Mouse (Mus musculus) neural tube, embryonic 14.5 days (tissue): ENCODE data around the gene Apbb2. TPM values are rescaled to one million over a fixed set of nuclear protein-coding genes. Genes with fewer than 3 reads are reported as not detected.

Source experiments
- ATAC-seq: fragments of 200-750 bp; cut with Nextera tagmentation; 2 replicates; pipeline ENCODE4 v1.8.0; 2017; ENCODE audit warnings: low read depth, mild to moderate bottlenecking, moderate TSS enrichment, moderate library complexity
- H3K27ac ChIP-seq: fragments of 300-500 bp; sonication (generic); 2 replicates; pipeline ENCODE4 v1.5.1; 2014; ENCODE audit warnings: low read depth, mild to moderate bottlenecking, control low read depth, low read length, moderate library complexity, mixed read lengths
- H3K27me3 ChIP-seq: fragments of 300-500 bp; sonication (generic); 2 replicates; pipeline ENCODE4 v1.6.1; 2014; ENCODE audit warnings: low read length; ENCODE audit not compliant: control insufficient read depth, insufficient read depth
- H3K36me3 ChIP-seq: fragments of 300-500 bp; sonication (generic); 2 replicates; pipeline ENCODE4 v1.6.1; 2014; ENCODE audit warnings: low read length, mixed read lengths; ENCODE audit not compliant: control insufficient read depth, insufficient read depth
- H3K4me1 ChIP-seq: fragments of 300-500 bp; sonication (generic); 2 replicates; pipeline ENCODE4 v1.6.1; 2014; ENCODE audit warnings: low read length; ENCODE audit not compliant: control insufficient read depth, insufficient read depth
- H3K4me2 ChIP-seq: fragments of 300-500 bp; sonication (generic); 2 replicates; pipeline ENCODE4 v1.6.1; 2014; ENCODE audit warnings: mild to moderate bottlenecking, low read depth, low read length, control low read depth
- H3K4me3 ChIP-seq: fragments of 300-500 bp; sonication (generic); 2 replicates; pipeline ENCODE4 v1.5.1; 2014; ENCODE audit warnings: low read depth, low read length, control low read depth, mixed read lengths
- H3K9ac ChIP-seq: fragments of 300-500 bp; sonication (generic); replicated peaks from 2 replicates; pipeline ENCODE4 v1.6.1; 2014; ENCODE audit warnings: low read depth, mild to moderate bottlenecking, control low read depth, low read length, mixed read lengths
- H3K9me3 ChIP-seq: fragments of 300-500 bp; sonication (generic); 2 replicates; pipeline ENCODE4 v1.6.1; 2016; ENCODE audit warnings: low read length; ENCODE audit not compliant: control insufficient read depth
- WGBS: fragments of 180-500 bp; shearing (Covaris S2); extraction: QIAGEN DNeasy Blood & Tissue Kit; methylation state at CpG from one replicate; pipeline ENCODE4 v1.1.7; 2014; 5-methylcytosine and 5-hydroxymethylcytosine counted together
- polyA plus RNA-seq: library from polyadenylated mRNA; unstranded; fragments of >200 nt; fragmentation: Nextera tagmentation; extraction: Ambion mirVana; gene quantifications from 2 replicates; pipeline ENCODE4 v1.2.1, GENCODE M21; 2014

The Apbb2 gene
- polyA plus RNA-seq, 1 experiment from 2014 or later, result 132 TPM

- H3K4me2 ChIP-seq, result no peak overlapping the region
- H3K27ac ChIP-seq, result no peak overlapping the region
These were observed 93.6 kb downstream of the Apbb2 start for GRCm38 (mm10) chr5:66525002-66525401.

GRCm38 (mm10) chr5:66523681-66524503 lies 94.7 kb downstream of the Apbb2 start:
- Histone ChIP-seq H3K36me3 (no peaks in the 10 kb centered on the region), H3K27ac (no peak overlapping the region; the same call in 1 of the 2 replicates), H3K4me1 (peaks cover 24% of the 10 kb centered on the region), H3K9me3 (no peaks in the 10 kb centered on the region), H3K27me3 (no peaks in the 10 kb centered on the region), H3K4me2 (no peak overlapping the region), H3K9ac (no peak overlapping the region), H3K4me3 (no peak overlapping the region)
- no peak for ATAC-seq
- WGBS, result 54% methylated on average over 16 of the region's 16 CpGs

More at GRCm38 (mm10) chr5:66525002-66525401, 93.6 kb downstream of the Apbb2 start:
- no peaks in the 10 kb centered on the region for H3K36me3 ChIP-seq
- H3K4me3 ChIP-seq, result no peak overlapping the region
- ATAC-seq, result no peak
- H3K27me3 ChIP-seq, result no peaks in the 10 kb centered on the region
- H3K4me1 ChIP-seq, result peaks cover 24% of the 10 kb centered on the region
- WGBS, result 74% methylated on average over 4 of the region's 4 CpGs
- no peaks in the 10 kb centered on the region for H3K9me3 ChIP-seq
- no peak overlapping the region for H3K9ac ChIP-seq

GRCm38 (mm10) chr5:66521250-66521649 lies 97.3 kb downstream of the Apbb2 start:
- H3K9me3 ChIP-seq, result no peaks in the 10 kb centered on the region

GRCm38 (mm10) chr5:66519511-66519910 lies 99.1 kb downstream of the Apbb2 start:
- Histone ChIP-seq H3K4me3 (no peak overlapping the region), H3K36me3 (no peaks in the 10 kb centered on the region), H3K4me2 (no peak overlapping the region), H3K27me3 (no peaks in the 10 kb centered on the region), H3K27ac (no peak overlapping the region), H3K4me1 (peaks cover 12% of the 10 kb centered on the region; the same call in 1 of the 2 replicates), H3K9ac (no peak overlapping the region), H3K9me3 (no peaks in the 10 kb centered on the region)
- WGBS, result 66% methylated on average over 5 of the region's 5 CpGs
- ATAC-seq, result no peak

More at GRCm38 (mm10) chr5:66521250-66521649, 97.3 kb downstream of the Apbb2 start:
- no peak overlapping the region for H3K4me2 ChIP-seq
- H3K27ac ChIP-seq, result no peak overlapping the region
- no peak overlapping the region for H3K9ac ChIP-seq
- H3K36me3 ChIP-seq, result no peaks in the 10 kb centered on the region
- H3K27me3 ChIP-seq, result no peaks in the 10 kb centered on the region
- peaks cover 12% of the 10 kb centered on the region; the same call in 1 of the 2 replicates for H3K4me1 ChIP-seq
- no peak overlapping the region for H3K4me3 ChIP-seq
- no peak for ATAC-seq
- WGBS, result 57% methylated on average over 2 of the region's 2 CpGs

GRCm38 (mm10) chr5:66518411-66519006 lies 100.1 kb downstream of the Apbb2 start:
- H3K27ac ChIP-seq, result no peak overlapping the region
- 45% methylated on average over 14 of the region's 14 CpGs for WGBS
- no peak overlapping the region for H3K4me3 ChIP-seq
- no peaks in the 10 kb centered on the region for H3K27me3 ChIP-seq
- no peaks in the 10 kb centered on the region for H3K9me3 ChIP-seq
- no peak for ATAC-seq
- H3K4me1 ChIP-seq, result peaks cover 5% of the 10 kb centered on the region; the same call in 1 of the 2 replicates
- no peak overlapping the region for H3K9ac ChIP-seq
- no peaks in the 10 kb centered on the region for H3K36me3 ChIP-seq
- no peak overlapping the region for H3K4me2 ChIP-seq

- 55% methylated on average over 6 of the region's 6 CpGs for WGBS
- Histone ChIP-seq H3K36me3 (no peaks in the 10 kb centered on the region), H3K4me3 (no peak overlapping the region), H3K4me2 (no peak overlapping the region), H3K9ac (no peak overlapping the region), H3K4me1 (0 out of 2 replicates have a peak, but pooled peaks cover 2% of the 10 kb centered on the region), H3K27ac (no peak overlapping the region), H3K9me3 (no peaks in the 10 kb centered on the region), H3K27me3 (no peaks in the 10 kb centered on the region)
- no peak for ATAC-seq
These were observed 101.1 kb downstream of the Apbb2 start for GRCm38 (mm10) chr5:66517503-66517902.

GRCm38 (mm10) chr5:66516311-66516710 lies 102.3 kb downstream of the Apbb2 start:
- no peak overlapping the region for H3K27ac ChIP-seq
- H3K27me3 ChIP-seq, result no peaks in the 10 kb centered on the region
- ATAC-seq, result no peak
- no peak overlapping the region for H3K4me3 ChIP-seq
- WGBS, result 96% methylated on average over 8 of the region's 8 CpGs
- H3K4me1 ChIP-seq, result 0 out of 2 replicates have a peak, but pooled peaks cover 2% of the 10 kb centered on the region
- H3K36me3 ChIP-seq, result no peaks in the 10 kb centered on the region
- H3K9me3 ChIP-seq, result no peaks in the 10 kb centered on the region
- H3K9ac ChIP-seq, result no peak overlapping the region
- no peak overlapping the region for H3K4me2 ChIP-seq

- Histone ChIP-seq H3K4me2 (no peak overlapping the region), H3K9ac (no peak overlapping the region), H3K36me3 (no peaks in the 10 kb centered on the region), H3K4me1 (no peaks in the 10 kb centered on the region), H3K27me3 (no peaks in the 10 kb centered on the region), H3K27ac (no peak overlapping the region), H3K9me3 (no peaks in the 10 kb centered on the region), H3K4me3 (no peak overlapping the region)
- 85% methylated on average over 10 of the region's 10 CpGs for WGBS
- ATAC-seq, result no peak
These were observed 103.3 kb downstream of the Apbb2 start for GRCm38 (mm10) chr5:66515271-66515670.

GRCm38 (mm10) chr5:66514659-66515058 lies 103.9 kb downstream of the Apbb2 start:
- ATAC-seq, result no peak
- 69% methylated on average over 6 of the region's 6 CpGs for WGBS
- Histone ChIP-seq H3K36me3 (no peaks in the 10 kb centered on the region), H3K27ac (no peak overlapping the region), H3K27me3 (no peaks in the 10 kb centered on the region), H3K4me2 (no peak overlapping the region), H3K4me1 (no peaks in the 10 kb centered on the region), H3K9me3 (no peaks in the 10 kb centered on the region), H3K4me3 (no peak overlapping the region), H3K9ac (no peak overlapping the region)
